Mouse (Mus musculus) inflammation-experienced regulatory T-cells, adult 16 weeks (primary cell): ENCODE data around the gene Rgmb. TPM values are rescaled to one million over a fixed set of nuclear protein-coding genes. Genes with fewer than 3 reads are reported as not detected.

Experiments used
- polyA plus RNA-seq: library from polyadenylated mRNA; unstranded; fragments of 100-300 nt; shearing (Covaris generic); gene quantifications from one replicate; pipeline ENCODE4 v1.2.1, GENCODE M21; 2017

Rgmb gene
- 0.46 TPM for polyA plus RNA-seq

GRCm38 (mm10) chr17:15830766-15831644, at the start of gene Rgmb:
TSS of gene Rgmb (minus strand) at chr17:15831039.

Other genes with a start within 250 kb of the Rgmb start
- gene Chd1, start 126.1 kb downstream of the Rgmb start, polyA plus RNA-seq, result 14.9 TPM